Mouse (Mus musculus): ENCODE measurements around the gene Syn3.

GRCm38 (mm10) chr10:86300293-86301116 lies 198.2 kb downstream of the Syn3 start, which contains the start of gene Timp3:
- TF ChIP-seq CTCF (IDR thresholded peaks at IDR 0.05; ENCODE audit: low read depth) (peak; percentile 4; the same call in 1 of the 2 replicates), EP300 (optimal IDR thresholded peaks at IDR 0.05) (no peak)
